Mouse (Mus musculus): ENCODE data around the gene Rasa3.

The Rasa3 gene

GRCm38 (mm10) chr8:13687941-13688340, 10.5 kb upstream of the Rasa3 start:
- in situ Hi-C loops (cut with MboI; ENCODE audit: low pct_unique_long_range_greater_than_20kb in 1 of 2, low sequenced_read_pairs in 2 of 2, unreplicated experiment in 1 of 2), result loop anchor here in 1 of 2 experiments (10.0 kb wide), 1 partner anchor 67 kb away; the partner anchor contains the start of gene Cdc16

GRCm38 (mm10) chr8:13687101-13687717, 9.8 kb upstream of the Rasa3 start:
- in situ Hi-C loops (cut with MboI; ENCODE audit: low pct_unique_long_range_greater_than_20kb in 1 of 2, low sequenced_read_pairs in 2 of 2, unreplicated experiment in 1 of 2), result loop anchor here in 1 of 2 experiments (10.0 kb wide), 1 partner anchor 68 kb away; the partner anchor contains the start of gene Cdc16

GRCm38 (mm10) chr8:13686426-13686825, 9.0 kb upstream of the Rasa3 start:
- in situ Hi-C loops (cut with MboI; ENCODE audit: low pct_unique_long_range_greater_than_20kb in 1 of 2, low sequenced_read_pairs in 2 of 2, unreplicated experiment in 1 of 2), result loop anchor here in 1 of 2 experiments (10.0 kb wide), 1 partner anchor 68 kb away; the partner anchor contains the start of gene Cdc16

GRCm38 (mm10) chr8:13685674-13686314, 8.4 kb upstream of the Rasa3 start:
- in situ Hi-C loops (cut with MboI; ENCODE audit: low pct_unique_long_range_greater_than_20kb in 1 of 2, low sequenced_read_pairs in 2 of 2, unreplicated experiment in 1 of 2), result loop anchor here in 1 of 2 experiments (10.0 kb wide), 1 partner anchor 69 kb away; the partner anchor contains the start of gene Cdc16

- in situ Hi-C loops (cut with MboI; ENCODE audit: low pct_unique_long_range_greater_than_20kb in 1 of 2, low sequenced_read_pairs in 2 of 2, unreplicated experiment in 1 of 2), result loop anchor here in 1 of 2 experiments (10.0 kb wide), 1 partner anchor 71 kb away; the partner anchor contains the start of gene Cdc16
Measured at GRCm38 (mm10) chr8:13684131-13684530, 6.7 kb upstream of the Rasa3 start.

GRCm38 (mm10) chr8:13678182-13678581, 779 bp upstream of the Rasa3 start:
- in situ Hi-C loops (cut with MboI; ENCODE audit: low pct_unique_long_range_greater_than_20kb in 1 of 2, low sequenced_read_pairs in 2 of 2, unreplicated experiment in 1 of 2), result no loop called here

GRCm38 (mm10) chr8:13676701-13677412, 546 bp downstream of the Rasa3 start:
- in situ Hi-C loops (cut with MboI; ENCODE audit: low pct_unique_long_range_greater_than_20kb in 1 of 2, low sequenced_read_pairs in 2 of 2, unreplicated experiment in 1 of 2), result no loop called here

- in situ Hi-C loops (cut with MboI; ENCODE audit: low pct_unique_long_range_greater_than_20kb in 1 of 2, low sequenced_read_pairs in 2 of 2, unreplicated experiment in 1 of 2), result no loop called here
Measured at GRCm38 (mm10) chr8:13676302-13676700, 1.1 kb downstream of the Rasa3 start.

- in situ Hi-C loops (cut with MboI; ENCODE audit: low pct_unique_long_range_greater_than_20kb in 1 of 2, low sequenced_read_pairs in 2 of 2, unreplicated experiment in 1 of 2), result no loop called here
Measured at GRCm38 (mm10) chr8:13675524-13675923, 1.9 kb downstream of the Rasa3 start.

GRCm38 (mm10) chr8:13675121-13675520, 2.3 kb downstream of the Rasa3 start:
- in situ Hi-C loops (cut with MboI; ENCODE audit: low pct_unique_long_range_greater_than_20kb in 1 of 2, low sequenced_read_pairs in 2 of 2, unreplicated experiment in 1 of 2), result no loop called here

GRCm38 (mm10) chr8:13674294-13675010, 3.0 kb downstream of the Rasa3 start:
- in situ Hi-C loops (cut with MboI; ENCODE audit: low pct_unique_long_range_greater_than_20kb in 1 of 2, low sequenced_read_pairs in 2 of 2, unreplicated experiment in 1 of 2), result no loop called here

GRCm38 (mm10) chr8:13673215-13673614, 4.2 kb downstream of the Rasa3 start:
- in situ Hi-C loops (cut with MboI; ENCODE audit: low pct_unique_long_range_greater_than_20kb in 1 of 2, low sequenced_read_pairs in 2 of 2, unreplicated experiment in 1 of 2), result no loop called here

- in situ Hi-C loops (cut with MboI; ENCODE audit: low pct_unique_long_range_greater_than_20kb in 1 of 2, low sequenced_read_pairs in 2 of 2, unreplicated experiment in 1 of 2), result no loop called here
Measured at GRCm38 (mm10) chr8:13671246-13672003, 6.0 kb downstream of the Rasa3 start.

- in situ Hi-C loops (cut with MboI; ENCODE audit: low pct_unique_long_range_greater_than_20kb in 1 of 2, low sequenced_read_pairs in 2 of 2, unreplicated experiment in 1 of 2), result no loop called here
Measured at GRCm38 (mm10) chr8:13670011-13670471, 7.4 kb downstream of the Rasa3 start.

GRCm38 (mm10) chr8:13668367-13668766, 9.0 kb downstream of the Rasa3 start:
- in situ Hi-C loops (cut with MboI; ENCODE audit: low pct_unique_long_range_greater_than_20kb in 1 of 2, low sequenced_read_pairs in 2 of 2, unreplicated experiment in 1 of 2), result no loop called here

GRCm38 (mm10) chr8:13667917-13668316, 9.5 kb downstream of the Rasa3 start:
- in situ Hi-C loops (cut with MboI; ENCODE audit: low pct_unique_long_range_greater_than_20kb in 1 of 2, low sequenced_read_pairs in 2 of 2, unreplicated experiment in 1 of 2), result no loop called here

GRCm38 (mm10) chr8:13665944-13666343, 11.5 kb downstream of the Rasa3 start:
- in situ Hi-C loops (cut with MboI; ENCODE audit: low pct_unique_long_range_greater_than_20kb in 1 of 2, low sequenced_read_pairs in 2 of 2, unreplicated experiment in 1 of 2), result no loop called here

GRCm38 (mm10) chr8:13665538-13665937, 11.9 kb downstream of the Rasa3 start:
- in situ Hi-C loops (cut with MboI; ENCODE audit: low pct_unique_long_range_greater_than_20kb in 1 of 2, low sequenced_read_pairs in 2 of 2, unreplicated experiment in 1 of 2), result no loop called here

Data from mouse embryonic stem cell (cell line).